Mouse (Mus musculus) stomach, postnatal 0 days (tissue): ENCODE measurements at regions not wholly inside any gene's neighbourhood (a gene's known extent, or its start where the extent isn't known, plus 50 kb on each side); places are given as distances from the start of the nearest gene placed in this dataset.

Experiments
- CTCF ChIP-seq: IDR thresholded peaks from 2 replicates; pipeline ENCODE4 v1.5.1; 2016; ENCODE audit warnings: antibody characterized with exemption, low read depth, mild to moderate bottlenecking, moderate library complexity
- EP300 ChIP-seq: optimal IDR thresholded peaks from 2 replicates; pipeline ENCODE3; 2016; ENCODE audit warnings: antibody characterized with exemption

- TF ChIP-seq CTCF (no peak), EP300 (no peak)
Observed at GRCm38 (mm10) chr15:96817626-96818025, 118.1 kb upstream of the Slc38a2 start.
